18 mouse cellular contexts compared by ENCODE assay signal in genomic region chr15:10688686-10689085, GRCm38 (mm10). TPM values are rescaled to one million over a fixed set of nuclear protein-coding genes. Genes with fewer than 3 reads are reported as not detected.
DNase-seq lines count a peak whose midpoint lies in the region; ATAC-seq and TF ChIP-seq lines count a peak whose summit lies in the region.
"Had no signal": no experiment of that assay in that cellular context is flagged by ENCODE, and none has a peak within 500 bp of the region (broad histone marks: within the 10 kb centered on the region; RNA-seq: fewer than 3 reads in every experiment).

No protein-coding gene starts in this region.

- no peak overlapping the region for H3K9ac ChIP-seq in forebrain, embryonic 14.5 days (ENCODE audit: low read length)
- no peak overlapping the region for H3K9ac ChIP-seq in forebrain, embryonic 12.5 days
- no peak overlapping the region for H3K9ac ChIP-seq in liver, postnatal 0 days (replicated peaks)
- H3K9ac ChIP-seq in liver, embryonic 11.5 days (ENCODE audit: low read depth, low read length), result no peak overlapping the region
- H3K9ac ChIP-seq in embryonic facial prominence, embryonic 15.5 days, result no peak overlapping the region
- H3K9ac ChIP-seq: forebrain, postnatal 0 days; heart, embryonic 12.5 days; hindbrain, embryonic 14.5 days; intestine, embryonic 15.5 days had no signal

- H3K27me3 ChIP-seq in forebrain, embryonic 14.5 days (replicated peaks; ENCODE audit: control insufficient read depth, insufficient read depth, low read length), result no peaks in the 10 kb centered on the region
- H3K27me3 ChIP-seq in forebrain, embryonic 12.5 days, result no peaks in the 10 kb centered on the region
- no peaks in the 10 kb centered on the region for H3K27me3 ChIP-seq in liver, postnatal 0 days (ENCODE audit: insufficient read depth, low read length)
- no peaks in the 10 kb centered on the region for H3K27me3 ChIP-seq in liver, embryonic 11.5 days (replicated peaks; ENCODE audit: control insufficient read depth, insufficient read depth, low read length)
- H3K27me3 ChIP-seq in embryonic facial prominence, embryonic 15.5 days, result no peaks in the 10 kb centered on the region
- H3K27me3 ChIP-seq in thymus, adult 2 months (ENCODE audit: control insufficient read depth, insufficient read depth, low read length), result no peaks in the 10 kb centered on the region
- H3K27me3 ChIP-seq: intestine, embryonic 15.5 days had no signal

- H3K4me1 ChIP-seq in forebrain, embryonic 14.5 days (ENCODE audit: control insufficient read depth, insufficient read depth, low read length), result peaks cover 13% of the 10 kb centered on the region
- H3K4me1 ChIP-seq in forebrain, embryonic 12.5 days, result peaks cover 17% of the 10 kb centered on the region
- H3K4me1 ChIP-seq in liver, postnatal 0 days (ENCODE audit: insufficient read depth), result peaks cover 21% of the 10 kb centered on the region
- H3K4me1 ChIP-seq in liver, embryonic 11.5 days (replicated peaks; ENCODE audit: control insufficient read depth, insufficient read depth, low read length), result peaks cover 2% of the 10 kb centered on the region
- peaks cover 65% of the 10 kb centered on the region for H3K4me1 ChIP-seq in embryonic facial prominence, embryonic 15.5 days
- H3K4me1 ChIP-seq in thymus, adult 2 months (replicated peaks; ENCODE audit: control insufficient read depth, insufficient read depth, low read length), result no peaks in the 10 kb centered on the region

- TF ChIP-seq CTCF in liver, postnatal 0 days (IDR thresholded peaks at IDR 0.05; ENCODE audit: low read depth), result no peak
- TF ChIP-seq CTCF in thymus, adult 2 months (IDR thresholded peaks at IDR 0.05; ENCODE audit: borderline replicate concordance, control insufficient read depth, extremely low read depth, insufficient read depth, low read length, poor library complexity), result no peak

- 0 out of 2 replicates have a peak overlapping the region, but pooled peaks have one; percentile 27 for H3K27ac ChIP-seq in forebrain, embryonic 14.5 days (ENCODE audit: low read depth, low read length)
- H3K27ac ChIP-seq in forebrain, embryonic 12.5 days, result no peak overlapping the region
- peak overlapping the region; percentile 84; the same call in 1 of the 2 replicates for H3K27ac ChIP-seq in liver, postnatal 0 days (ENCODE audit: low read depth)
- H3K27ac ChIP-seq in liver, embryonic 11.5 days (ENCODE audit: low read depth, low read length), result no peak overlapping the region
- H3K27ac ChIP-seq in embryonic facial prominence, embryonic 15.5 days (replicated peaks), result peak overlapping the region; percentile 51; the same call in 1 of the 2 replicates
- H3K27ac ChIP-seq in thymus, adult 2 months (ENCODE audit: control insufficient read depth, insufficient read depth, low read length), result no peak overlapping the region
- H3K27ac ChIP-seq: gastrocnemius, adult 2 months; hindbrain, embryonic 10.5 days; hindbrain, embryonic 14.5 days had no signal

- TF ChIP-seq POLR2A in thymus, adult 2 months (IDR thresholded peaks at IDR 0.05; ENCODE audit: control insufficient read depth, extremely low read depth, insufficient read depth, low read length, poor library complexity), result no peak

- no peak overlapping the region for H3K4me3 ChIP-seq in forebrain, embryonic 14.5 days (ENCODE audit: low read depth, low read length)
- H3K4me3 ChIP-seq in forebrain, embryonic 12.5 days (replicated peaks), result no peak overlapping the region
- H3K4me3 ChIP-seq in liver, postnatal 0 days (ENCODE audit: low read depth, low read length), result no peak overlapping the region
- H3K4me3 ChIP-seq in liver, embryonic 11.5 days (ENCODE audit: low read depth, low read length), result no peak overlapping the region
- H3K4me3 ChIP-seq in embryonic facial prominence, embryonic 15.5 days (replicated peaks), result no peak overlapping the region
- no peak overlapping the region for H3K4me3 ChIP-seq in thymus, adult 2 months (ENCODE audit: control insufficient read depth, insufficient read depth, low read length)
- H3K4me3 ChIP-seq: gastrocnemius, adult 2 months; heart, embryonic 12.5 days; hindbrain, embryonic 10.5 days; intestine, embryonic 15.5 days had no signal

- no peak; the same call in 1 of the 2 replicates for ATAC-seq in forebrain, embryonic 14.5 days
- ATAC-seq in forebrain, embryonic 12.5 days (ENCODE audit: low FRiP score), result no peak
- ATAC-seq in liver, postnatal 0 days, result no peak
- no peak for ATAC-seq in liver, embryonic 11.5 days (replicated peaks; ENCODE audit: low FRiP score)
- ATAC-seq in embryonic facial prominence, embryonic 15.5 days (ENCODE audit: insufficient number of reproducible peaks, low FRiP score, low TSS enrichment, low read depth), result no peak
- ATAC-seq: forebrain, postnatal 0 days; intestine, embryonic 15.5 days had no signal

- H3K9me3 ChIP-seq in forebrain, embryonic 14.5 days (replicated peaks; ENCODE audit: control insufficient read depth, low read length), result no peaks in the 10 kb centered on the region
- no peaks in the 10 kb centered on the region for H3K9me3 ChIP-seq in forebrain, embryonic 12.5 days
- no peaks in the 10 kb centered on the region for H3K9me3 ChIP-seq in liver, postnatal 0 days (ENCODE audit: low read length)
- no peaks in the 10 kb centered on the region for H3K9me3 ChIP-seq in liver, embryonic 11.5 days (ENCODE audit: control insufficient read depth, low read length)
- H3K9me3 ChIP-seq in embryonic facial prominence, embryonic 15.5 days (replicated peaks), result no peaks in the 10 kb centered on the region
- H3K9me3 ChIP-seq: heart, embryonic 12.5 days; hindbrain, embryonic 10.5 days; intestine, embryonic 15.5 days had no signal

- 76% methylated on average over 5 of the region's 5 CpGs for WGBS in forebrain, embryonic 14.5 days
- WGBS in forebrain, embryonic 12.5 days, result 77% methylated on average over 5 of the region's 5 CpGs
- WGBS in liver, postnatal 0 days (ENCODE audit: insufficient replicate concordance), result 62% methylated on average over 5 of the region's 5 CpGs
- 78% methylated on average over 5 of the region's 5 CpGs for WGBS in liver, embryonic 11.5 days
- 39% methylated on average over 5 of the region's 5 CpGs for WGBS in embryonic facial prominence, embryonic 15.5 days
- WGBS in thymus, adult 2 months, result 99% methylated on average over 5 of the region's 5 CpGs

- no peak overlapping the region for H3K4me2 ChIP-seq in forebrain, embryonic 14.5 days (ENCODE audit: low read length)
- H3K4me2 ChIP-seq in forebrain, embryonic 12.5 days, result no peak overlapping the region
- no peak overlapping the region for H3K4me2 ChIP-seq in liver, postnatal 0 days (ENCODE audit: low read depth, low read length)
- no peak overlapping the region for H3K4me2 ChIP-seq in liver, embryonic 11.5 days
- no peak overlapping the region for H3K4me2 ChIP-seq in embryonic facial prominence, embryonic 15.5 days (replicated peaks)
- H3K4me2 ChIP-seq: heart, embryonic 12.5 days; hindbrain, embryonic 14.5 days; intestine, embryonic 15.5 days had no signal

- H3K36me3 ChIP-seq in forebrain, embryonic 14.5 days (ENCODE audit: control insufficient read depth, insufficient read depth, low read length), result peaks cover 12% of the 10 kb centered on the region; the same call in 1 of the 2 replicates
- peaks cover 26% of the 10 kb centered on the region for H3K36me3 ChIP-seq in forebrain, embryonic 12.5 days (replicated peaks)
- no peaks in the 10 kb centered on the region for H3K36me3 ChIP-seq in liver, postnatal 0 days (replicated peaks; ENCODE audit: insufficient read depth, low read length)
- H3K36me3 ChIP-seq in liver, embryonic 11.5 days (ENCODE audit: control insufficient read depth, insufficient read depth, low read length), result no peaks in the 10 kb centered on the region
- H3K36me3 ChIP-seq in embryonic facial prominence, embryonic 15.5 days, result peaks cover 8% of the 10 kb centered on the region; the same call in 1 of the 2 replicates
- no peaks in the 10 kb centered on the region for H3K36me3 ChIP-seq in thymus, adult 2 months (ENCODE audit: control insufficient read depth, insufficient read depth, low read length)
- H3K36me3 ChIP-seq: heart, embryonic 12.5 days; intestine, embryonic 15.5 days had no signal

- DNase-seq in forebrain, embryonic 14.5 days (ENCODE audit: low spot score), result peak; percentile 65
- no peak for DNase-seq in liver, postnatal 0 days
- DNase-seq in liver, embryonic 11.5 days (ENCODE audit: low spot score), result no peak
- no peak for DNase-seq in thymus, adult 2 months
- DNase-seq in frontal cortex, adult 2 months (ENCODE audit: extremely low spot score in 1 of 2, low spot score in 1 of 2), result no peak
- DNase-seq: adrenal gland, postnatal 25 days; cerebellum, adult 11-12 months; cerebellum, adult 9-10 months; cerebellum, postnatal 25 days; forebrain, postnatal 0 days; gastrocnemius, adult 2 months; gastrocnemius, postnatal 25 days had no signal

- no peak for TF ChIP-seq EP300 in liver, postnatal 0 days (IDR thresholded peaks at IDR 0.05; ENCODE audit: low read depth)

RNA-seq across cellular contexts. Expression of gene Rai14, which starts 25.7 kb away (rescaled TPM):
- polyA plus RNA-seq in forebrain, embryonic 14.5 days (2014; fragmentation: Nextera tagmentation; extraction: Ambion mirVana), result 28.6 and 28.7 TPM in 2 replicates
- 55.1 and 59.8 TPM in 2 replicates for polyA plus RNA-seq in forebrain, embryonic 12.5 days (2016; fragmentation: Nextera tagmentation; extraction: Ambion mirVana)
- polyA plus RNA-seq in liver, postnatal 0 days (2015; fragmentation: Nextera tagmentation; extraction: Ambion mirVana), result 4.8 and 5.4 TPM in 2 replicates
- 19.6 and 20.2 TPM in 2 replicates for polyA plus RNA-seq in liver, embryonic 11.5 days (2014; fragmentation: Nextera tagmentation; extraction: Ambion mirVana)
- 54.7 and 59.5 TPM in 2 replicates for polyA plus RNA-seq in embryonic facial prominence, embryonic 15.5 days (2015; fragmentation: Nextera tagmentation; extraction: Ambion mirVana)
- 1.3 and 1.6 TPM in 2 replicates for polyA plus RNA-seq in thymus, adult 2 months (2012; rRNA removed)
- polyA plus RNA-seq in frontal cortex, adult 2 months (2012; rRNA removed), result 10.2 and 10.4 TPM in 2 replicates

Comparison
In these comparisons a context has a peak if more than half of its experiments do, and no peak if none do; other contexts are left out.
1. H3K27ac ChIP-seq: peak in forebrain, embryonic 14.5 days (single experiment), liver, postnatal 0 days (single experiment) and embryonic facial prominence, embryonic 15.5 days (single experiment); none in forebrain, embryonic 12.5 days (single experiment), liver, embryonic 11.5 days (single experiment) and thymus, adult 2 months (single experiment).